Mouse (Mus musculus) ovary, postnatal 10 days (tissue): ENCODE measurements around the gene Adat1.
A peak's percentile ranks its signal among the peaks of the same experiment; 100 is the strongest.

Experiments
- DNase-seq: peaks from one replicate; pipeline ENCODE4 v3.0.0; 2022; ENCODE audit warnings: low spot score

Adat1 gene

GRCm38 (mm10) chr8:111968541-111968940, 23.6 kb downstream of the Adat1 start:
- DNase-seq, result no peak

GRCm38 (mm10) chr8:111967246-111967870, 24.7 kb downstream of the Adat1 start:
- no peak for DNase-seq

- DNase-seq, result no peak
Observed at GRCm38 (mm10) chr8:111964849-111965561, 27.1 kb downstream of the Adat1 start.

- no peak for DNase-seq
Observed at GRCm38 (mm10) chr8:111964351-111964750, 27.8 kb downstream of the Adat1 start.

- DNase-seq, result no peak
Observed at GRCm38 (mm10) chr8:111963546-111963945, 28.6 kb downstream of the Adat1 start.

- no peak for DNase-seq
Observed at GRCm38 (mm10) chr8:111963091-111963490, 29.0 kb downstream of the Adat1 start.

- DNase-seq, result no peak
Observed at GRCm38 (mm10) chr8:111962589-111962988, 29.5 kb downstream of the Adat1 start.

GRCm38 (mm10) chr8:111961330-111961729, 30.8 kb downstream of the Adat1 start:
- no peak for DNase-seq

- DNase-seq, result no peak
Observed at GRCm38 (mm10) chr8:111960591-111961321, 31.3 kb downstream of the Adat1 start.

- no peak for DNase-seq
Observed at GRCm38 (mm10) chr8:111957231-111957630, 34.9 kb downstream of the Adat1 start.

- no peak for DNase-seq
Observed at GRCm38 (mm10) chr8:111955879-111956278, 36.2 kb downstream of the Adat1 start.

GRCm38 (mm10) chr8:111954844-111955594, 37.1 kb downstream of the Adat1 start:
- no peak for DNase-seq

GRCm38 (mm10) chr8:111951936-111952335, 40.2 kb downstream of the Adat1 start:
- no peak for DNase-seq

GRCm38 (mm10) chr8:111951317-111951716, 40.8 kb downstream of the Adat1 start:
- DNase-seq, result no peak

GRCm38 (mm10) chr8:111950846-111951245, 41.3 kb downstream of the Adat1 start:
- DNase-seq, result no peak

- no peak for DNase-seq
Observed at GRCm38 (mm10) chr8:111947954-111948353, 44.1 kb downstream of the Adat1 start.

- no peak for DNase-seq
Observed at GRCm38 (mm10) chr8:111947144-111947543, 45.0 kb downstream of the Adat1 start.

GRCm38 (mm10) chr8:111943544-111943943, 48.6 kb downstream of the Adat1 start:
- no peak for DNase-seq

GRCm38 (mm10) chr8:111941101-111941454, 51.0 kb downstream of the Adat1 start:
- DNase-seq, result peak; percentile 5

GRCm38 (mm10) chr8:111940171-111941100, 51.7 kb downstream of the Adat1 start, which contains the start of gene Gabarapl2:
Gene Gabarapl2 (plus strand): TSS chr8:111940703.
- peak; percentile 85 for DNase-seq

- DNase-seq, result no peak
Observed at GRCm38 (mm10) chr8:111939516-111940142, 52.5 kb downstream of the Adat1 start.
